Mouse (Mus musculus) megakaryocyte, adult 5-6 weeks (primary cell): Measurements from ENCODE around the gene Trim65. TPM values are rescaled to one million over a fixed set of nuclear protein-coding genes. Genes with fewer than 3 reads are reported as not detected.

Experiments used
- ATAC-seq: 2 replicates; pipeline ENCODE4 v1.8.0; 2016; ENCODE audit warnings: mild to moderate bottlenecking, inconsistent platforms; ENCODE audit not compliant: poor library complexity, severe bottlenecking
- total RNA-seq, 2 experiments: library from RNA; stranded (forward) in 1 of 2; stranded (reverse) in 1 of 2; fragments of 153-499, 151-499 nt in 1 of 2; fragments of 221-1000, 200-1000 nt in 1 of 2; gene quantifications; 2 replicates each; pipeline versions ENCODE4 v1.2.3 to v1.2.4; 2015 to 2017

Trim65 gene
- total RNA-seq, 2 experiments from 2014 or later = 7.9 to 15.8 TPM

GRCm38 (mm10) chr11:116074436-116074991, 56.4 kb downstream of the Trim65 start:
- no peak for ATAC-seq

GRCm38 (mm10) chr11:116072608-116073007, 58.3 kb downstream of the Trim65 start:
- no peak for ATAC-seq

Other genes starting within 250 kb of the Trim65 start
- gene Smim5, start 231.2 kb downstream of the Trim65 start, total RNA-seq (2015) = 37.5 and 48.1 TPM in 2 replicates
- gene Smim5, start 231.2 kb downstream of the Trim65 start, total RNA-seq (2017) = 40.4 and 42.5 TPM in 2 replicates
- 2.7 and 4.9 TPM in 2 replicates for gene Smim6, start 219.1 kb downstream of the Trim65 start, total RNA-seq (2015)
- 0.73 TPM in 1 of 2 replicates, not detected in the other for gene Smim6, start 219.1 kb downstream of the Trim65 start, total RNA-seq (2017)
- gene Sap30bp, start 197.8 kb downstream of the Trim65 start, total RNA-seq (2015) = 18.6 and 22.6 TPM in 2 replicates
- gene Sap30bp, start 197.8 kb downstream of the Trim65 start, total RNA-seq (2017) = 158 and 190 TPM in 2 replicates
- gene Recql5, start 197.7 kb downstream of the Trim65 start, total RNA-seq (2015) = 13.2 and 19.9 TPM in 2 replicates
- 19.9 and 22.5 TPM in 2 replicates for gene Recql5, start 197.7 kb downstream of the Trim65 start, total RNA-seq (2017)
- gene Itgb4, start 156.4 kb downstream of the Trim65 start, total RNA-seq (2015) = 0.09 TPM in 1 of 2 replicates, not detected in the other
- gene Itgb4, start 156.4 kb downstream of the Trim65 start, total RNA-seq (2017) = not detected in 2 replicates
- 4.6 and 5.0 TPM in 2 replicates for gene Galk1, start 118.4 kb downstream of the Trim65 start, total RNA-seq (2015)
- gene Galk1, start 118.4 kb downstream of the Trim65 start, total RNA-seq (2017) = 10.4 and 10.8 TPM in 2 replicates
- gene H3f3b, start 103.2 kb downstream of the Trim65 start, total RNA-seq (2015) = 756 and 808 TPM in 2 replicates
- gene H3f3b, start 103.2 kb downstream of the Trim65 start, total RNA-seq (2017) = 735 and 795 TPM in 2 replicates
- gene Unk, start 100.8 kb downstream of the Trim65 start, total RNA-seq (2015) = 10.1 and 10.5 TPM in 2 replicates
- gene Unk, start 100.8 kb downstream of the Trim65 start, total RNA-seq (2017) = 7.8 and 8.3 TPM in 2 replicates
- gene Unc13d, start 53.2 kb downstream of the Trim65 start, total RNA-seq (2015) = 16.5 and 18.2 TPM in 2 replicates
- 26.7 and 27.7 TPM in 2 replicates for gene Unc13d, start 53.2 kb downstream of the Trim65 start, total RNA-seq (2017)
- 89.9 and 100 TPM in 2 replicates for gene Wbp2, start 44.1 kb downstream of the Trim65 start, total RNA-seq (2015)
- gene Wbp2, start 44.1 kb downstream of the Trim65 start, total RNA-seq (2017) = 39.5 and 49.8 TPM in 2 replicates
- gene Trim47, start 3.9 kb downstream of the Trim65 start, total RNA-seq (2015) = 0.47 TPM in 1 of 2 replicates, not detected in the other
- gene Trim47, start 3.9 kb downstream of the Trim65 start, total RNA-seq (2017) = 0.07 TPM in 1 of 2 replicates, not detected in the other
- 14.6 and 17.3 TPM in 2 replicates for gene Mrpl38, start 7.7 kb upstream of the Trim65 start, total RNA-seq (2015)
- gene Mrpl38, start 7.7 kb upstream of the Trim65 start, total RNA-seq (2017) = 6.9 and 10.0 TPM in 2 replicates
- 2.9 and 5.9 TPM in 2 replicates for gene Fbf1, start 37.0 kb upstream of the Trim65 start, total RNA-seq (2015)
- 5.7 and 6.3 TPM in 2 replicates for gene Fbf1, start 37.0 kb upstream of the Trim65 start, total RNA-seq (2017)
- 58.5 and 63.9 TPM in 2 replicates for gene Ten1, start 67.7 kb upstream of the Trim65 start, total RNA-seq (2015)
- gene Ten1, start 67.7 kb upstream of the Trim65 start, total RNA-seq (2017) = 21.4 and 27.2 TPM in 2 replicates
- 15.1 and 18.3 TPM in 2 replicates for gene Acox1, start 67.9 kb upstream of the Trim65 start, total RNA-seq (2015)
- 18.6 and 19.7 TPM in 2 replicates for gene Acox1, start 67.9 kb upstream of the Trim65 start, total RNA-seq (2017)
- gene Evpl, start 106.9 kb upstream of the Trim65 start, total RNA-seq (2015) = 0.11 TPM in 1 of 2 replicates, not detected in the other
- gene Evpl, start 106.9 kb upstream of the Trim65 start, total RNA-seq (2017) = 0.24 and 0.37 TPM in 2 replicates
- gene Srp68, start 143.1 kb upstream of the Trim65 start, total RNA-seq (2015) = 17.4 and 21.0 TPM in 2 replicates
- gene Srp68, start 143.1 kb upstream of the Trim65 start, total RNA-seq (2017) = 17.8 and 19.3 TPM in 2 replicates
- not detected in 2 replicates for gene Galr2, start 149.8 kb upstream of the Trim65 start, total RNA-seq (2015)
- gene Galr2, start 149.8 kb upstream of the Trim65 start, total RNA-seq (2017) = 0.07 TPM in 1 of 2 replicates, not detected in the other
- gene Exoc7, start 176.1 kb upstream of the Trim65 start, total RNA-seq (2015) = 29.2 and 34.8 TPM in 2 replicates
- gene Exoc7, start 176.1 kb upstream of the Trim65 start, total RNA-seq (2017) = 20.3 and 27.3 TPM in 2 replicates
- not detected in 2 replicates for gene Foxj1, start 204.3 kb upstream of the Trim65 start, total RNA-seq (2015)
- gene Foxj1, start 204.3 kb upstream of the Trim65 start, total RNA-seq (2017) = not detected in 2 replicates